Mouse (Mus musculus) hindbrain, embryonic 16.5 days (tissue): ENCODE results near the gene Lsamp. TPM values are rescaled to one million over a fixed set of nuclear protein-coding genes. Genes with fewer than 3 reads are reported as not detected.

ENCODE experiments used
- ATAC-seq: fragments of 200-750 bp; cut with Nextera tagmentation; 2 replicates; pipeline ENCODE4 v1.8.0; 2017; ENCODE audit warnings: moderate TSS enrichment, moderate library complexity
- H3K27ac ChIP-seq: fragments of 300-500 bp; sonication (generic); 2 replicates; pipeline ENCODE4 v1.5.1; 2014; ENCODE audit warnings: low read depth, mild to moderate bottlenecking, control low read depth, low read length, moderate library complexity
- H3K27me3 ChIP-seq: fragments of 300-500 bp; sonication (generic); replicated peaks from 2 replicates; pipeline ENCODE4 v1.6.1; 2014; ENCODE audit warnings: low read length; ENCODE audit not compliant: control insufficient read depth, insufficient read depth
- H3K36me3 ChIP-seq: fragments of 300-500 bp; sonication (generic); 2 replicates; pipeline ENCODE4 v1.6.1; 2014; ENCODE audit warnings: mild to moderate bottlenecking, low read length, moderate library complexity, mixed read lengths; ENCODE audit not compliant: control insufficient read depth, insufficient read depth
- H3K4me1 ChIP-seq: fragments of 300-500 bp; sonication (generic); 2 replicates; pipeline ENCODE4 v1.6.1; 2014; ENCODE audit warnings: low read depth, low read length; ENCODE audit not compliant: control insufficient read depth, insufficient read depth
- H3K4me2 ChIP-seq: fragments of 300-500 bp; sonication (generic); 2 replicates; pipeline ENCODE4 v1.6.1; 2014; ENCODE audit warnings: mild to moderate bottlenecking, low read length, control low read depth, moderate library complexity
- H3K4me3 ChIP-seq: fragments of 300-500 bp; sonication (generic); 2 replicates; pipeline ENCODE4 v1.5.1; 2014; ENCODE audit warnings: mild to moderate bottlenecking, low read length, control low read depth, moderate library complexity
- H3K9ac ChIP-seq: fragments of 300-500 bp; sonication (generic); 2 replicates; pipeline ENCODE4 v1.6.1; 2014; ENCODE audit warnings: low read depth, mild to moderate bottlenecking, control low read depth, low read length, moderate library complexity
- H3K9me3 ChIP-seq: fragments of 300-500 bp; sonication (generic); 2 replicates; pipeline ENCODE4 v1.6.1; 2014; ENCODE audit warnings: mild to moderate bottlenecking, low read length, moderate library complexity; ENCODE audit not compliant: control insufficient read depth
- WGBS: fragments of 180-500 bp; shearing (Covaris S2); extraction: QIAGEN DNeasy Blood & Tissue Kit; methylation state at CpG from one replicate; pipeline ENCODE4 v1.1.7; 2014; 5-methylcytosine and 5-hydroxymethylcytosine counted together
- polyA plus RNA-seq: library from polyadenylated mRNA; unstranded; fragments of >200 nt; fragmentation: Nextera tagmentation; extraction: Ambion mirVana; gene quantifications from 2 replicates; pipeline ENCODE4 v1.2.1, GENCODE M21; 2015

Lsamp gene
- 83.4 and 107 TPM in 2 replicates for polyA plus RNA-seq

- Histone ChIP-seq H3K4me1 (0 out of 2 replicates have a peak, but pooled peaks cover 2% of the 10 kb centered on the region), H3K36me3 (no peaks in the 10 kb centered on the region), H3K9ac (peak within 1 kb of the TSS; percentile 85), H3K27me3 (no peaks in the 10 kb centered on the region), H3K4me3 (peak within 1 kb of the TSS; percentile 88), H3K9me3 (no peaks in the 10 kb centered on the region; the same call in 1 of the 2 replicates), H3K4me2 (peak within 1 kb of the TSS; percentile 82), H3K27ac (peak within 1 kb of the TSS; percentile 84)
- ATAC-seq = peak; percentile 96
- under 1% methylated on average over 24 of the region's 24 CpGs for whole genome bisulfite sequencing
These were observed at the start of gene Lsamp for GRCm38 (mm10) chr16:39984205-39984634. Lsamp (plus strand) TSS chr16:39984361.

GRCm38 (mm10) chr16:39957686-39958085, 26.5 kb upstream of the Lsamp start:
- 95% methylated on average over 2 of the region's 2 CpGs for WGBS
- H3K27me3 ChIP-seq = no peaks in the 10 kb centered on the region
- no peaks in the 10 kb centered on the region for H3K4me1 ChIP-seq
- H3K9me3 ChIP-seq = no peaks in the 10 kb centered on the region
- H3K36me3 ChIP-seq = no peaks in the 10 kb centered on the region
- no peak overlapping the region for H3K4me2 ChIP-seq
- H3K4me3 ChIP-seq = no peak overlapping the region
- no peak overlapping the region for H3K27ac ChIP-seq
- ATAC-seq = no peak
- H3K9ac ChIP-seq = no peak overlapping the region

DNA sequence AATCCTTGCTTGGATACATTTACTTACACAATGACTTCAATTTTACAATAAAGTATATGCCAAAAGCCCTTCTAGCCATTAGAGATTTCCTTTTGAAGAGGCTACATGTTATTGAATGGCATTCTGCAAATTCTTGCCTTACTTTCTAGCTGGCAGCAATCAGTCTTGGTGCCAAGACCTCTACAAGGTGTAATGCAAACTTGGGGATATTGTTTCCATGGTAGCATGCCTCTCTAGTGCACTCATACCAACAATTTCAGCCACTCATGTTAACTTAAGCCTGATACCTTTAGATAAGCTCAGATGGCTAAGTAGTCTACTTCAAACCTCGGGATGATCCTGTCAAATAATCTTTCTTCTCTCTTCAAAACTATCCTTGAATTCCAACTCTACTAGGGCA, 11.4 kb upstream of the Lsamp start:
- no peak overlapping the region for H3K4me3 ChIP-seq
- no peaks in the 10 kb centered on the region for H3K27me3 ChIP-seq
- H3K4me1 ChIP-seq = no peaks in the 10 kb centered on the region
- no peak overlapping the region for H3K4me2 ChIP-seq
- no peak overlapping the region for H3K9ac ChIP-seq
- 81% methylated on average over 1 of the region's 1 CpGs for WGBS
- no peak overlapping the region for H3K27ac ChIP-seq
- no peaks in the 10 kb centered on the region for H3K9me3 ChIP-seq
- no peaks in the 10 kb centered on the region for H3K36me3 ChIP-seq
- ATAC-seq = no peak

GRCm38 (mm10) chr16:39984635-39985291, 602 bp downstream of the Lsamp start:
- H3K4me3 ChIP-seq = peak overlapping the region; percentile 88
- peak overlapping the region; percentile 82 for H3K4me2 ChIP-seq
- no peaks in the 10 kb centered on the region for H3K36me3 ChIP-seq
- peak; percentile 80 for ATAC-seq
- no peaks in the 10 kb centered on the region; the same call in 1 of the 2 replicates for H3K9me3 ChIP-seq
- peak overlapping the region; percentile 85 for H3K9ac ChIP-seq
- peak overlapping the region; percentile 84 for H3K27ac ChIP-seq
- 0 out of 2 replicates have a peak, but pooled peaks cover 2% of the 10 kb centered on the region for H3K4me1 ChIP-seq
- H3K27me3 ChIP-seq = no peaks in the 10 kb centered on the region
- under 1% methylated on average over 29 of the region's 29 CpGs for WGBS

- 0 out of 2 replicates have a peak, but pooled peaks cover 2% of the 10 kb centered on the region for H3K4me1 ChIP-seq
- no peaks in the 10 kb centered on the region for H3K9me3 ChIP-seq
- ATAC-seq = no peak
- H3K27ac ChIP-seq = no peak overlapping the region
- no peaks in the 10 kb centered on the region for H3K36me3 ChIP-seq
- H3K4me2 ChIP-seq = no peak overlapping the region
- no peaks in the 10 kb centered on the region for H3K27me3 ChIP-seq
- no peak overlapping the region for H3K4me3 ChIP-seq
- 44% methylated on average over 2 of the region's 2 CpGs for WGBS
- H3K9ac ChIP-seq = no peak overlapping the region
These were observed 4.3 kb downstream of the Lsamp start for GRCm38 (mm10) chr16:39988466-39988865.

DNA sequence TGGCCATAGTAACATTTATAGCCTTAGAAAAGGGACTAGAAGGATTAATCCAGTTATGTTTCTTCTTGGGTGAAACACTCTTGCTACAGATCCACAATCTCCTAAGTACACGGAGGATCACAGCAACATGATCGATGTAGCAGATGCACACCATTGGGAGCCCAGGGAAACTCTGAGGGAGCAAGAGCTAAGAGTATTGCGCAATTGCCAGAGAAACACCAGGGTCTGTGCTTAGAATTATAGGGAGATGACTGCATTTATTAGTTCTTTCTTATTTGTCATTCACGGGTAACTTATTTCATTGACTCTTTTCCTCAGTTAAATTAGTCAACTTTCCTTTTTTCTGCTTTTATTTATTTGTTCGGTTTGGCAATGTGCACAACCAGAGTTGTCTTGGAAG, 10.7 kb downstream of the Lsamp start:
- Histone ChIP-seq H3K4me1 (no peaks in the 10 kb centered on the region), H3K27ac (no peak overlapping the region), H3K36me3 (no peaks in the 10 kb centered on the region), H3K9ac (no peak overlapping the region), H3K9me3 (no peaks in the 10 kb centered on the region), H3K4me3 (no peak overlapping the region), H3K4me2 (no peak overlapping the region), H3K27me3 (no peaks in the 10 kb centered on the region)
- no peak for ATAC-seq
- 88% methylated on average over 5 of the region's 5 CpGs for WGBS

DNA sequence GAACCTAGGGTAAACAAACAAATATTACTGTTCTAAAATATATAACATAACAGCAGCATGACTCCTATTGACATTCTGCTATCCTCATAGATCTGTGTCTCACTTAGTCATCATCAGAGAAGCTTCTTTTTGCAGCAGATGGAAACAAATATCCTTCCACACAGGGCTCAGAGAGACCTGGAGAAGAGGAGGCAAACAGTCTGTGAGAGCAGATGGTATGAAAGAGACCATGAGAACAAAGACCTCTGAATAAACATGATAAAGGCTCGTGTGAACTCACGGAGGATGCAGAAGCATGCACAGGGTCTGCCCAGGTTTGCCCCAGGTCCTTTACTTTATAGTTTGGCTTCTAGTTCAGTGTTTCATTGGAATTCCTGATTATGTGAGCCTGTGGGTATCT, 24.6 kb downstream of the Lsamp start:
- H3K4me1 ChIP-seq = no peaks in the 10 kb centered on the region
- no peak for ATAC-seq
- no peak overlapping the region for H3K27ac ChIP-seq
- no peak overlapping the region for H3K4me3 ChIP-seq
- 31% methylated on average over 2 of the region's 2 CpGs for WGBS
- no peak overlapping the region for H3K4me2 ChIP-seq
- no peaks in the 10 kb centered on the region for H3K36me3 ChIP-seq
- H3K9me3 ChIP-seq = no peaks in the 10 kb centered on the region
- H3K27me3 ChIP-seq = no peaks in the 10 kb centered on the region
- H3K9ac ChIP-seq = no peak overlapping the region

DNA sequence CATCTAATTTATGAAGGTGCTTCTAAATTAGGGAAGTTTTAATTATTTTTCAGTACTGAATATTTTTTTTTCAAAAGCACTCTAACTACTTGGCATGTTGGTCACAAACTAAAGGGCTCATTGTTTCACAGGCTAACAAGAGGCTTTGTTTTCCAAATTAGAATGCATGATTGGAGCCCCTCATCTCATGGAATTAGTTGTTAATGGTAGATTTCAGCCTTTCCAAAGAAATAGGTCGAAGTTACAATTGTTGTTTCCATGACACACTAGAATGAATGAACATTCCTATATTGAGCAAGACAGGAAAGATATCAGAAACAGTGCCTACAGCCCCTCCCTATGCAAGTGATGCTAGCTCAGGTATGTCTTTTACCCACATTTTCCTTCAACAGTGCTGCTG, 26.9 kb downstream of the Lsamp start:
- H3K27ac ChIP-seq = no peak overlapping the region
- no peaks in the 10 kb centered on the region for H3K36me3 ChIP-seq
- 36% methylated on average over 1 of the region's 1 CpGs for WGBS
- H3K9me3 ChIP-seq = no peaks in the 10 kb centered on the region
- ATAC-seq = no peak
- H3K9ac ChIP-seq = no peak overlapping the region
- no peaks in the 10 kb centered on the region for H3K4me1 ChIP-seq
- no peak overlapping the region for H3K4me2 ChIP-seq
- H3K27me3 ChIP-seq = no peaks in the 10 kb centered on the region
- no peak overlapping the region for H3K4me3 ChIP-seq

GRCm38 (mm10) chr16:40022611-40023010, 38.5 kb downstream of the Lsamp start:
- Histone ChIP-seq H3K4me3 (no peak overlapping the region), H3K36me3 (no peaks in the 10 kb centered on the region), H3K4me2 (no peak overlapping the region), H3K27me3 (no peaks in the 10 kb centered on the region), H3K9ac (no peak overlapping the region), H3K27ac (no peak overlapping the region), H3K9me3 (no peaks in the 10 kb centered on the region), H3K4me1 (no peaks in the 10 kb centered on the region)
- ATAC-seq = no peak
- 89% methylated on average over 3 of the region's 3 CpGs for WGBS
